Mouse (Mus musculus) left cerebral cortex, adult 2 months (tissue): Measurements from ENCODE around the gene Ddx43. TPM values are rescaled to one million over a fixed set of nuclear protein-coding genes. Genes with fewer than 3 reads are reported as not detected.

Source experiments
- DNase-seq, 2 experiments: peaks; one replicate each; pipeline ENCODE4 v3.0.0; 2021 to 2022; ENCODE audit warnings: low spot score in 2 of 2, mixed read lengths in 1 of 2; ENCODE audit errors: extremely low spot score in 1 of 2
- H3K27ac ChIP-seq: fragments of 200-600 bp; 2 replicates; pipeline ENCODE4 v1.8.1; 2022
- H3K4me3 ChIP-seq: fragments of 200-600 bp; 2 replicates; pipeline ENCODE4 v1.8.1; 2022
- CTCF ChIP-seq: fragments of 200-600 bp; IDR thresholded peaks from 2 replicates; pipeline ENCODE4 v1.8.1; 2022; ENCODE audit warnings: antibody characterized with exemption, mild to moderate bottlenecking, moderate library complexity
- intact Hi-C: fragments of 180-260 bp; cut with DNase I; formaldehyde crosslinking; loops from one replicate; pipeline ENCODE4 v1.15.1; 2025
- total RNA-seq, 2 experiments: library from RNA; stranded (reverse); gene quantifications; 2 replicates each; pipeline ENCODE4 v1.2.3; 2021

Ddx43 gene
- total RNA-seq, 2 experiments from 2014 or later, result 0.16 TPM; not detected in 1

DNA sequence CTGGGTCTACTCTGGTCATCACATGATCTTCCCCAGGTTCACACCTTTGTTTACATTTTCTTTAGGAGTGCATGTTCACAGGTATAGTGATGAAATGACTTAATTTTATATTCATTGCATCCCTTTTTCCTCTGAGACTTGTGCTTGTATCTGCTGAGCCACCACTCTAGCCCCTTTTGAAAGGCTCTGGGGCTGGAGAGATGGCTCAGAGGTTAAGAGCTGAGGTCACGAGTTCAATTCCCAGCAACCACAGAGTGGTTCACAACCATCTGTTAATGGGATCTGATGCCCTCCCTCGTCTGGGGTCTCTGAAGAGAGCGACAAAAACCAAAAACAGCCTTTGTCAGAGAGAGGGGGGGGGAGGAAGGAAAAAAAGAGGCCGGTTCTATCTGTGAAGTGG, 20.1 kb upstream of the Ddx43 start:
- intact Hi-C loops, result no loop called here
- no peak overlapping the region for H3K4me3 ChIP-seq
- no peak overlapping the region for H3K27ac ChIP-seq
- no peak for TF ChIP-seq CTCF
- DNase-seq, result no peak

DNA sequence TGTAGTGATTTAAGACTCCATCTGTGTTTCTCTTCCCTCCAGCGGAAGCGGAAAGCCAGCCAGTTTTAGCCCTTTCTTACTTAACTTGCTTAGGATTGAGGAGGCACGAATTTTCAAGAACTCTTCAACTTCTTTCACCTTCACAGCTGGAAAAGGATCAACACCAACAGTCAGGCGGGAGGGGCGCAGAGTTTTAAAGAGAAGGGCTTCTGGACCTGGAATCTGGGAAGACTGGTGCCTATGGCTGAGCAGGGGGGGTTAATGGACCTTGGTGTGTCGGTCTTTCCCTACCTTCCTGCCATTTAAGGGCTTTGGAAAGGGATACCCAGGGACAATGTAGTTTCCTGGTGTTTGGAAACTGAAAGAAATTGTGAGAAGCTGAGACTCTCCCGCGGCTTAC, 18.0 kb upstream of the Ddx43 start:
- no peak for DNase-seq
- TF ChIP-seq CTCF, result no peak
- Histone ChIP-seq H3K27ac (no peak overlapping the region), H3K4me3 (no peak overlapping the region)
- intact Hi-C loops, result no loop called here

DNA sequence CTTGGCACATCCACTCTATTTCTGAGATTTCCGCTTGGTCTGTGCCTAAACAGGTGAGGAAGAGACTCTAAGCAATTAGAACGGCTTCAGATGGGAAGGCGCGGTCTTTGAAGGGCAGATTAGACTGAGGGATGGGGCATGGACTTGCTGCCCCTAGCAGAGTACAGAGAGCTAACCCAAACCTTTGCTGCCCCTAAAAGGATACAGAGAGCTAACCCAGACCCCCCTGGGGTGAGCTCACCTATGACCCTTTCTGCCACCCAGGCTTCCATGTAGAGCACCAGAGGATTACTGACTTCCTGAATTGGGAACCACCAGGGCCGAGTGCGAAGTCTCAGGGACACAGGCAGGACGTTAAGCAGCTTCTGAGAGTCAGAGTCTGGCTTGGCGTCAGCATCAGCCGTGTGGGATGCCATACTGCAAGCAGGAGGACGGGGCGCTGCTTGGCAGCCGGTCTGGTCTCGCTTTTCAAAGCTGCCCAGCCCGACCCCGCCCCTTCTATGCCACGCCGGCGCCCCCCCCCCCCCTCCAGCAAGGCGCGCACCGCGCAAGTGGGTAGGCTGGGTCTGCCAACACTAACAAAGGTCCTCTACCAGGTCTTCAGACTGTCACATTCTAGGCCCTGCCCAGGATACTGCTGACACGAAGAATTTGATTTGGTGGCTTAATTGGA, 17.3 kb upstream of the Ddx43 start, which contains the start of gene Ooep:
Gene Ooep, minus strand, starts transcription at position 613 of the 673 bp plus-strand sequence.
- Histone ChIP-seq H3K4me3 (0 out of 2 replicates have a peak within 1 kb of the TSS, but pooled peaks have one; percentile 3), H3K27ac (no peak within 1 kb of the TSS)
- TF ChIP-seq CTCF, result no peak; the same call in 1 of the 2 replicates
- DNase-seq, result no peak
- intact Hi-C loops, result no loop called here

DNA sequence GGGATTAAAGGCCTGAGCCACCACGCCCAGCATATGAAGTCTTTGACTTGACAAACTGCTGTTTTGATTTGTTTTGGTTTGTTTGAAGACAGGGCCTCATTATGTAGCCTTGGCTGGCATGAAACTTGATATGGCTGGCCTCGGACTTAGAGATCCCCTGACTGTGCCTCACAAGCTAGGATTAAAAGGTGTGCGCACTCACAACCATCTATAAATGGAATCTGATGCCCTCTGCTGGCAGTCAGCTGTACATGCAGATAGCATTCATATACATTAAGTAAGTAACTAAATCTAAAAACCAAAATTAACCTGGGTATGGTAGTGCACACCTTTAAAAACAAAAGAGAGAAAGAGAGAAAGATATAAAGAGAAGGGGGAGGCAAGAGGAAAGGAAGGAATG, 9.7 kb upstream of the Ddx43 start:
- no peak overlapping the region for H3K27ac ChIP-seq
- TF ChIP-seq CTCF, result peak; percentile 51
- no peak overlapping the region for H3K4me3 ChIP-seq
- intact Hi-C loops, result no loop called here
- DNase-seq, result no peak

DNA sequence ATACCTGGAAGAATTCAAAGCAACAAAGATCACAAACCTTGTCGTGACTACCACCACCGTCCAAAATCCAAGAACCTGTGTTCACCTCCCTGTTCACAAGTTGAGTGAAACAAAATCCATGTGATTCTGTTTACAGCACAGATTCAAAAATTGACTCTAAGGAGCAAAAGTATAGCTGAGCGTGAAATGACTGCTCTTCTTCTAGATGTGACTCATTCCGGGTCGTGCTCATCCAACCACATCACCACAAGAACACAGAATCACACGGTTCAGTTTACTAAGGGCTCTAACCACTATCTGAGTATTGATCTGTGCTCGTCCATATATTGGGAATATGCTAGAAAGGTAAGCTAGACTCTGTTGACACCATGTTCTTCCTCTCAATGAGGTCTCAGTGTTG, 8.6 kb upstream of the Ddx43 start:
- DNase-seq, result no peak
- Histone ChIP-seq H3K27ac (no peak overlapping the region), H3K4me3 (no peak overlapping the region)
- no peak for TF ChIP-seq CTCF
- intact Hi-C loops, result no loop called here

DNA sequence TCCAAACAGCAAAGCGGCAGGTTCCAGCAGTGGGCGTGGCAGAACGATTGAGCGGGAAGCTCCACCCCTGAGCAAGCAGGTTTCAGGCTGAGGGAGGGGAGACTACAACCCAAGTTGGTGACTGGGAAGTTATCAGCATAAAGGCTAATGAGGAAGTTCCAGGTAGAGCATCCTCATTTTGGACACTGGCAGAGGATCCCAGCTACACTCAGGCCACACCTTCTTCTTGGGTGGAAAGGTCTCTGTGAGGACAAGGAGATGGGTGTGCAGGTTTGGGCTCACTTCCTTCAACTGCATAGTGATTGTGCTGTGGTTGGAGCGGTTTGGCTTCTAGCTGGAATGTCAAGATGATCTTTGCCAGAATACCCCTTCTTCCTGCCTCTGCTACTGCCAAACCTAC, 5.6 kb upstream of the Ddx43 start:
- intact Hi-C loops, result no loop called here

DNA sequence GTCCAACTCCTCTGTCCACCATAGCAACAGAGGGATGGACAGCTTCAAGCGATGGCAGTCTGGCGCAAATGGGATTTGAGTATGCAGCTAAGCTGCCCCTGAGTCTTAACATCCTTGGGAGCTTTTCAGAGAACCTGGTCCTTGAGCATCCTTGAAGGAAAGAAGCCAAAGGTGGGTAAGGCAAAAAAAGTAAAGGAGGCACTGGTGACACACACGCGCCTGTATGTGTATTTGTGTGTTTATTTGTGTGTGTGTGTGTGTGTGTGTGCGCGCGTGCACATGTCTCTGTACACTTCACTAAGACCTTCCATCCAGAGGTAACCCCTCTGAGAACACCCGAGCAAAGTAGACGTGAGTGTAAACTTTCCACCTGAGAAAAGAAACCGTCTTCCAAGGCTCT, 1.8 kb upstream of the Ddx43 start:
- no peak for TF ChIP-seq CTCF
- intact Hi-C loops, result no loop called here
- DNase-seq, result no peak
- H3K4me3 ChIP-seq, result no peak overlapping the region
- no peak overlapping the region for H3K27ac ChIP-seq

More for the DNA sequence above, 5.6 kb upstream of the Ddx43 start:
- no peak overlapping the region for H3K27ac ChIP-seq
- no peak for DNase-seq
- no peak for TF ChIP-seq CTCF
- H3K4me3 ChIP-seq, result no peak overlapping the region

DNA sequence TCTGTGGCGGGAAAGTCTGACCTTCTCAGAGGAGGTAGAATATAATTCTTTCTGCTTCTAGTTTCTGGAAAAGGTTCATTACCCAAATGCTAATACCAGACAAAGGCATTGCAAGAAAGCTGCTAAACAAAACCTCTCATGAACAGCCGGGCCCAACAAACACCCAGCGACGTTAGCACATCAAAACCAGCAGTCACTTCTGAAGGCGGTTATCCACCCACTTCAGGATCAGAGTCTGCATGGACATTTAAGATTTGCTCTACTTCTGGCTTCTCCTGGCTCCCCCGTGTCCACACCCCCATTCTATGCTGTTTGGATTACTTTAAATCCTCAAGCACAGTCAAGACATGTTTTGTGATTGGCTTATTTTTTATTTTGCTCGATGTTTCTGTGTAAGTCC, 975 bp upstream of the Ddx43 start:
- no peak for DNase-seq
- intact Hi-C loops, result no loop called here

DNA sequence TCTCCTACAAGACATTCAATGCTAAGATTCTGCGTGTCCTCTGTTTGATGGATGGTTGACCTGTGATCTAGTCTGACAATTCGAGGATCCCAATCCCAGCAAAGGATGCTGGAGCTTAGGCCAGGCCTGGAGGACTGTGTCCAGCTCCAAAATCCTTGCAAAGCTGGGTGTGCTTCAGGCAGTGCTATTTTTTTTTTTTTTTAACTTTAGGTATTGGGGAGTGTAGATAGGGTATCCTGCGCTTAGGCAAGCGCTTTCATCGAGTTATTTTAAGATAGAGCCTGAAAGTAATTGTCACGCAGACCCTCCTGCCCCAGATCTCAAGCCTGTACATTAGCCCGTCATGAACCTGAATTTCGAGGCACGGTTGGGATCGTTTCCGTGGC, 340 bp upstream of the Ddx43 start:
- no peak overlapping the region; the same call in 1 of the 2 replicates for H3K4me3 ChIP-seq
- intact Hi-C loops, result no loop called here
- no peak for DNase-seq
- H3K27ac ChIP-seq, result no peak overlapping the region
- TF ChIP-seq CTCF, result no peak

More for the DNA sequence above, 975 bp upstream of the Ddx43 start:
- Histone ChIP-seq H3K4me3 (no peak overlapping the region), H3K27ac (no peak overlapping the region)
- TF ChIP-seq CTCF, result no peak

DNA sequence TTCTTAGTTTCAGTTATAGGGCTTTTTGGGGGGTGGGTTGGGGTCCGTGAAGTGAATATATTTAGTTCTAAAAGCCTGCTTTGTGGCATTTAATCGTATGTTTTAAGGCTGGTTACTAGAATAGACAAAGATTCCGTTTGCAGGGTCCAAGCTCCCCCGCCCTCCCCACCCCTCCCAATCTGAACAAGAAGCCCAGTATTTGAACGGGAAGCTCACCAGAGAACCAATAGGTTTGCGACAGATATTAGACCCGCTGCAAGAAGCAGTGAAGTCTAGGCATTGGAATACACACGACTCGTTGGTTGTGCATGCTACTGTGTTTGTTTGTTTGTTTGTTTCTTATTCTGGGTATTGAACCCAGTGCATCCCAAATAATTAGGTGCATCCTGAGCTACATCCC, 940 bp downstream of the Ddx43 start:
- DNase-seq, result no peak
- no peak for TF ChIP-seq CTCF
- Histone ChIP-seq H3K27ac (no peak overlapping the region), H3K4me3 (no peak overlapping the region)
- intact Hi-C loops, result loop anchor here (1.0 kb wide), 1 partner anchor 45 kb away; no protein-coding TSS in a partner anchor

DNA sequence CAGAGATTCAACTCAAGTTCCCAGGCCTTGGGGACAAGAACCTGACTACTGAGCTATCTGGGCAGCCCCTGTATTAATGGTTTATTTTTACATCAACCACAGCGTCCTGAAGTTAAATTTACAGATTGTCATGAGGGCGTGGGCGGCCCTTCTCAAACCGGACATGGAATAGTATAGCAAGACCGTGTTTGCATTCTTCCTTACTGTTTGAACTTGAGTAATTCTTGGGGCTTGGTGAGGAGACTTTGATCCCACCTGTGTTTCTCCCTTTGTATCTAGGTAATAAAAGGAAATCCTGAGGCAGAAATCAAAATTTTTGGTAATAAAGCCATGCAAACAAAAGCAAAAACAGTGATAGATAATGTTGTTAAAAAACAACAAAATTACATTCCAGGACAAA, 5.0 kb downstream of the Ddx43 start:
- Histone ChIP-seq H3K27ac (no peak overlapping the region), H3K4me3 (no peak overlapping the region)
- intact Hi-C loops, result no loop called here
- TF ChIP-seq CTCF, result no peak
- DNase-seq, result no peak

DNA sequence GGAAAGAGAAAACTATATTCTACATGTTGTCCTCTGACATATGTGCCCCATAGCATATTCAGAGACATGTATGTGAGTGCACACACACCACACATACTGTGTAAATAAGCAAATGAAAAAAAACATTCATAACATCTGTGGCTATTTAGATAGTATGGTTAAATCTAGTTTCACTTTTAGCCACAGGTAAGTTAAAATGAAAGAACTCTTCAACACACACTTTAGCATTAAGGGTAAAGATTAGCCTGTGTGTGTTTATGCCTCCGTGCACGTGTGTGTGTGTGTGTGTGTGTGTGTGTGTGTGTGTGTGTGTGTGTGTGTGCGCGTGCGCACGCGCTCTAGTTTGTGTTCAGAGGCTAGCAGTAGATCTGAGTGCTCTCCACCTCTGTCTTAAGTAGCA, 6.0 kb downstream of the Ddx43 start:
- intact Hi-C loops, result no loop called here
- Histone ChIP-seq H3K27ac (no peak overlapping the region), H3K4me3 (no peak overlapping the region)
- no peak for TF ChIP-seq CTCF
- no peak for DNase-seq

DNA sequence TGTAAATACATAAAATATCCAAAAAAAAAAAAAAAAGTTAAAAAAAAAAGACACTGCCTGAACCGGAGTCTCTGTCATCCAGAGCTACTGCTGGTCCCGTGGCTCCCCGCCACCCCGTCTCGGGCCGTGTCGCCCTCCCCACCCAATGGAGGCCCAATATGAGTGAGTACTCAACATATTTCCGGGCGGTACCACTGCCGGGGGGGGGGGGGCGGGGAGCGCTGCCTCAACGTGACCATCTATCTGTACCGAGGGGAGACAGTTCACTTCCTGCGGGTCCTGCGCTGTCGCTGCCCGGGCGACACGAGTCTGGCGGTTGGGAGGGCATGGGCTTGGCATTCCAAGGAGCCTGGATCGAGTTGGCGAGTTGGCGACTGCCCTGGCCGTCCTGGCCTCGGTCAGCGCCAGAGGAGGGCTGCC, 31.8 kb downstream of the Ddx43 start:
- H3K4me3 ChIP-seq, result peak overlapping the region; percentile 23
- intact Hi-C loops, result no loop called here
- H3K27ac ChIP-seq, result no peak overlapping the region
- no peak for DNase-seq
- TF ChIP-seq CTCF, result no peak
